Mouse (Mus musculus) left cerebral cortex, adult 8-10 months (tissue): ENCODE results near the gene Crcp. TPM values are rescaled to one million over a fixed set of nuclear protein-coding genes. Genes with fewer than 3 reads are reported as not detected.
A peak's percentile ranks its signal among the peaks of the same experiment; 100 is the strongest.

ENCODE experiments used
- DNase-seq, 2 experiments: peaks; one replicate each; pipeline ENCODE4 v3.0.0; 2022; ENCODE audit warnings: low spot score in 2 of 2
- total RNA-seq, 4 experiments: library from RNA; stranded (reverse); gene quantifications; 2 replicates each; pipeline ENCODE4 v1.2.4; 2022

Gene Crcp
- total RNA-seq, 4 experiments from 2014 or later, result 26.7 to 32.6 (median 30.1) TPM

- no peak for DNase-seq
Observed at GRCm38 (mm10) chr5:130056303-130056702, 27.2 kb downstream of the Crcp start.

- no peak for DNase-seq
Observed at GRCm38 (mm10) chr5:130059413-130060328, 30.6 kb downstream of the Crcp start.

GRCm38 (mm10) chr5:130060329-130060665 is 31.2 kb downstream of the Crcp start:
- no peak for DNase-seq

GRCm38 (mm10) chr5:130062096-130062495 is 33.0 kb downstream of the Crcp start:
- DNase-seq, result no peak

GRCm38 (mm10) chr5:130063760-130064159 is 34.7 kb downstream of the Crcp start:
- no peak for DNase-seq

- DNase-seq, result no peak
Observed at GRCm38 (mm10) chr5:130065579-130065978, 36.5 kb downstream of the Crcp start.

- no peak for DNase-seq
Observed at GRCm38 (mm10) chr5:130067841-130068264, 38.8 kb downstream of the Crcp start.

GRCm38 (mm10) chr5:130073026-130073425 is 43.9 kb downstream of the Crcp start, which contains the start of gene Tpst1:
Gene Tpst1 (plus strand): TSS chr5:130073326.
- DNase-seq, result no peak

- DNase-seq, result no peak
Observed at GRCm38 (mm10) chr5:130074491-130074890, 45.4 kb downstream of the Crcp start.

- DNase-seq, result no peak
Observed at GRCm38 (mm10) chr5:130076396-130076795, 47.3 kb downstream of the Crcp start.

GRCm38 (mm10) chr5:130078096-130078833 is 49.2 kb downstream of the Crcp start:
- no peak for DNase-seq

GRCm38 (mm10) chr5:130078834-130079156 is 49.7 kb downstream of the Crcp start:
- no peak for DNase-seq

- DNase-seq, result peak; percentile 88 to 96
Observed at GRCm38 (mm10) chr5:130079202-130080050, 50.3 kb downstream of the Crcp start.

- no peak for DNase-seq
Observed at GRCm38 (mm10) chr5:130080051-130080681, 51.1 kb downstream of the Crcp start.

GRCm38 (mm10) chr5:130081181-130081881 is 52.2 kb downstream of the Crcp start:
- no peak for DNase-seq

GRCm38 (mm10) chr5:130082431-130082830 is 53.3 kb downstream of the Crcp start:
- no peak for DNase-seq

- DNase-seq, result no peak
Observed at GRCm38 (mm10) chr5:130084271-130084670, 55.2 kb downstream of the Crcp start.

GRCm38 (mm10) chr5:130088008-130088407 is 58.9 kb downstream of the Crcp start:
- peak in 1 of 2 experiments; percentile 45 for DNase-seq

- no peak for DNase-seq
Observed at GRCm38 (mm10) chr5:130088612-130089011, 59.5 kb downstream of the Crcp start.

GRCm38 (mm10) chr5:130089177-130089576 is 60.1 kb downstream of the Crcp start:
- no peak for DNase-seq
